Mouse (Mus musculus): ENCODE measurements around the gene Tenm4.

- no peak for TF ChIP-seq CTCF (IDR thresholded peaks at IDR 0.05; ENCODE audit: low read depth)
- no peak for TF ChIP-seq EP300 (IDR thresholded peaks at IDR 0.05; ENCODE audit: low read depth)
These were observed 479.4 kb downstream of the Tenm4 start for GRCm38 (mm10) chr7:96650435-96650834.

Measured in heart, postnatal 0 days (tissue).